Mouse (Mus musculus) frontal cortex, postnatal 36 days (tissue): ENCODE data around the gene Prlh.

ENCODE experiments used
- DNase-seq, 2 experiments: peaks; one replicate each; pipeline ENCODE4 v3.0.0; 2022; ENCODE audit warnings: low spot score in 2 of 2

The Prlh gene

DNA sequence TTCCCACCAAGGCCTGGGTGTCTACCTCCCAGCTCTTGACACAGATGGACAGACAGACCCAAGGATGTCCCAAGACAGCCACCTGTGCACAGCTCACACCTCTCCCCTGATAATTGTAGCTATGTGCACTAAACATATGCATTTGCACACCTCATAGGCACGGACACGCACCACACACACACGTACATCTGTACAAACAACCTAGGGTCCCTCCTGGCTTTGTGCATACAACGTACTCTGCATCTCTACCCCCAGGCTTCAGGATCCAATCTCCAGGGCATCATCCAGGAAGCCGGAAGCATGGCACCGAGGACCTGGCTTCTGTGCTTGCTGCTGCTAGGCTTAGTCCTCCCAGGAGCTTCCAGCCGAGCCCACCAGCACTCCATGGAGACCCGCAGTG, at the start of gene Prlh:
Gene Prlh (plus strand): TSS at position 301 of the 400 bp plus-strand sequence.
- DNase-seq, result no peak

DNA sequence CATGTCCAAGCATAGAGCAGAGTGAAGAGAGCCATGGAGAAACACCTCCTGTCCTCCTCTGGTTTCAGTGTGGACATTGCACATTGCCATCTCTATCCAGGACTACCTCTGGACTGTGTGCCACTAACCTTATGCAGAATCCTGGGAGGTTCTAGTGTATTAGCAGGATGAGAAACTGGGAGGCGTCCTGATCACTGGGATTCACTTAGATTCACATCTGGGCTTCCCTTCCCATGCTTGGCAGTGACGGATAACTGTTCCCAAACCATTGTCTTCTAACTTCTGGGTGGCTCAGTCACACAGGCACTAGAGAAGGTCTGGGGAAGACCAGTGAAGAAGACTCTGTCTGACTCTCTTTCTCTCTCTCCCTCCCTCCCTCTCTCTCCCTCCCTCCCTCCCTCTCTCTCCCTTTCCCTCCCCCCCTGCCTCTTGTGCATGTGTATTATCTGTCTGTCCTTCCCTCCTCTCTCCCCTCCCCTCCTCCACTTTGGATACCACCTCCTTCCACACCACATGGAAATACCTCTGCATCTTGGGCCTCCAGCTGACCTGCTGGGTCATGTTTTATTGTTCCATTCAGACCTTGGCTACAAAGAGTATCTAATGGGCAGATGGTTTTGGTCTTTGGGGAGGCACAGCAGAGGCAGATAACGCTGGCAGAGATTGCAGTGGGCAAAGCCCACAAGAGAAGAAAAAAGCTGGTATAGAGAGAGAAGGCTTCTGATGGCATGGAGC, 49.5 kb upstream of the Prlh start:
- no peak for DNase-seq

GRCm38 (mm10) chr1:90903971-90904458, 48.9 kb upstream of the Prlh start:
- DNase-seq, result peak; percentile 70 to 83

DNA sequence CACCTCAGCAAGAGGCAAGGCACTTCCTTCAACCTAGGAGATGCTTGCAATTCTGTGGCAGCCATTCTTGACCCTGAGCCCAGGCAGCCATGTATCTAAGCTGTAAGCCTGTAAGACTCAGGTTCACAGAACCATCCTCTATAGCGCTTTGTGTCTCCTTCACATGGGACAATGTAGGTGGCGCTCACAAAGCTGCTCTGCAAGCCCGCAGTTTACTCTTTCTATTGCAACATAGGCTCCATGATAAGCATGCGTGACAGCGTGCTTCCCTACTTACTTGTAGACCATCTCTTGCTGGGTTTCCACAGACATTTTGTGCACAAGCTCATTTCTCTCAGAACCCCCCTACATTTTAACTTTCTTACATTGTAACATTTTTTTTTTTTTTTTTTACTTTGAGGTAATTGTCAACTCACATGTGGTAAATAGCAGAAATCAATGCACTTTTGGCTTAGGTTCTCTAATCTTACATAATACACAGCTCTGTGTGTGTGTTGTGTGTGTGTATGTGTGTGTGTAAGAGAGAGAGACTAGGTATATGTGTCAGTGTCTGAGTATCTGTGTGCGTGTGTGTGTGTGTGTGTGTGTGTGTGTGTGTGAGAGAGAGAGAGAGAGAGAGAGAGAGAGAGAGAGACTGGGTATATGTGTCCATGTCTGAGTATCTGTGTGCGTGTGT, 48.0 kb upstream of the Prlh start:
- no peak for DNase-seq

DNA sequence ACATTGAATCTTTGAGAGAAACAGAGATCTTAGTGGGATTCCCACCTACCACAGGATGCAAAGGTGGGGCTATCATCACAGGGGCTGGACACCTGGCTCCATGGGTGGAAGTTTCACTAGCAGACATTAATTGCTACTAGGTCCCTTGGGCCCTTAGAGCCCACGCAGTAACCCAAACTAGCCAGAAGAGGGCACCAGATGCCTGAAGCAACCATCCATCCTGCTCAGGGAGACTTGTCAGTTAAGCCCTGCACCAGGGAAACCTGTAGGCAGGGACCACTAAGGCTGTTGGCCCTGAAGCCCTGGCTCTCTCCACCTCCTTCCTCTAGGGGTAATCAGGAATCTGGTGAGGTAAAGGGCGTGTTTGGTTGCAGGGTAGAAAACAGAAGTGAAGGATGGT, 46.6 kb upstream of the Prlh start:
- peak; percentile 51 to 63 for DNase-seq

- no peak for DNase-seq
Observed at GRCm38 (mm10) chr1:90909161-90909560, 43.7 kb upstream of the Prlh start.

GRCm38 (mm10) chr1:90909631-90910152, 43.2 kb upstream of the Prlh start:
- DNase-seq, result no peak

DNA sequence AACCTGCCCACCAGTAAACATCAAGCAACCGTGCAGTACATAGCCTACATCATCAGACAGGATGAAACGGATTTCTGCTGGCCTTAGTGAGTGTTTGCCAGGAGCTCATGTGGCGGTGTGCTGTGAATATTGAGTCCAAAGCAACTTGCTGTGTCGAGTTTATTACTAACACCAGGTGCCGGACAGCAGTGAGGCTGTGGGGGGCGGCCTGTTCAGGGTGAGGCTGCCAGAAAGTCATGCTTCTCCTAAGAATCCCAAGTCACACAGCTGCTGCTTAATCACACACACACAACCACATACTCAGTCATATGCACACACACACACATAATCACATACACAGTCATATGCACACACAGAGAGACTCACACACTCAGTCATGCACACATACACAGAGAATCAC, 39.7 kb upstream of the Prlh start:
- no peak for DNase-seq

- no peak for DNase-seq
Observed at GRCm38 (mm10) chr1:90914948-90915569, 37.8 kb upstream of the Prlh start, which contains the start of gene Mlph. Gene Mlph, plus strand, starts transcription at chr1:90915085.

GRCm38 (mm10) chr1:90917509-90917908, 35.4 kb upstream of the Prlh start:
- no peak for DNase-seq

GRCm38 (mm10) chr1:90921687-90922086, 31.2 kb upstream of the Prlh start:
- no peak for DNase-seq

DNA sequence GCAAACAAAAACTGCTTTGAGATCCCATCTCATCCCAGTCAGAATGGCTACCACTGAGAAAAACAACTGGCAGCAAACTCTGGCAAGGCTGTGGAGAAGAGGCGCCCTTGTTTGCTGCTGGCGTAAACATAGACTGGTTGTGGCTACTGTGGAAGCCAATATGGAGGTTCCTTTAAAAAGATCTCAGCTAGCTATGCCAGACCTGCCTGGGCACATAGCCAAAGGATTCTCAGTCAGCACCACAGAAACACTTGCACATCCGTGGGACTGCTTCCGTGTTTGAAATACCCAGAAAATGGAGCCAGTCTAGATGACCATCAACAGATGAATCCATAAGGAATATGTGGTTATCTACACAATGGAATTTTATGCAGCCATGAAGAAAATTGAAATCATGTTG, 26.9 kb upstream of the Prlh start:
- peak in 1 of 2 experiments; percentile 27 for DNase-seq

DNA sequence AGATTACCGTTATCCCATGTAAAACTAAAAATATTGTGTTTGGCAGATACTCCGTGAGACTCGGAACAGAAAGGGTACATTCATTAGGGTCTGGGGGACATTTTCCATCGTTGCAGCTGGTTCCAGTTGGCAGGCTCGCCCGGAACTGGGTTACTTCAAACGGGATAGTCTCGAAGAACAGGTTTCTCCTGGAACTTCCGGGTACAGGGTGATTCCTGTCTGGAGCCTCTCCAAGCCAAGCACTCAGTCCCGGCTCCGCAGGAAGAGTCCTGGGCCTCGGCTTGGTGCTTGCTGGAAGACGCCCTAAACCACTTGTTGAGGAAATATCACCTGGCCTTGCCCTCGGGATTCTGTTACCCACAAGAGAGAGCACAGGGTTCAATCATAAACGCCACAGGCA, 25.6 kb upstream of the Prlh start:
- DNase-seq, result no peak

DNA sequence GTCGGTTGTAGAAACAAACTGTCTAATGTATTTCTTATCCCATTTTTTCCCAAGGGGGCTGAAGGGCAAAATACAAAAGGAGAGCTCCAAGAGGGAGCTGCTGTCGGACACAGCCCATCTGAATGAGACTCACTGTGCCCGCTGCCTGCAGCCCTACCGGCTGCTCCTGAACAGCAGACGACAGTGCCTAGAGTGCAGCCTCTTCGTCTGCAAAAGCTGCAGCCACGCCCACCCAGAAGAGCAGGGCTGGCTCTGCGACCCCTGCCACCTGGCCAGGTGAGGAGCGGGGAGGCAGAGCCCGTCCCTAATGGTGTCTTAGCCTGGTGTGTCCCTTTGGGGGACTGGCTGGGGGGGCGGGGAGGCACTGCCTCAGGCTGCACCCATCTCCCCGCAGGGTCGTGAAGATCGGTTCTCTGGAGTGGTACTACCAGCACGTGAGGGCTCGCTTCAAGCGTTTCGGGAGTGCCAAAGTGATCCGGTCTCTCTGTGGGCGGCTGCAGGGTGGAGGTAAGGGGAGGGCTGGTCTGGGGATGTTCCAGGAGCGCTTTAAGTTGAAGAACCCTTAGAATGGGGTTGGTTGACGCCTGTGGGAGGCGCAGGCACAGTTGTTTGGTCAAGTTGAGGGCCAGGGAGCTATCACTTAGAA, 24.9 kb upstream of the Prlh start:
- no peak for DNase-seq

DNA sequence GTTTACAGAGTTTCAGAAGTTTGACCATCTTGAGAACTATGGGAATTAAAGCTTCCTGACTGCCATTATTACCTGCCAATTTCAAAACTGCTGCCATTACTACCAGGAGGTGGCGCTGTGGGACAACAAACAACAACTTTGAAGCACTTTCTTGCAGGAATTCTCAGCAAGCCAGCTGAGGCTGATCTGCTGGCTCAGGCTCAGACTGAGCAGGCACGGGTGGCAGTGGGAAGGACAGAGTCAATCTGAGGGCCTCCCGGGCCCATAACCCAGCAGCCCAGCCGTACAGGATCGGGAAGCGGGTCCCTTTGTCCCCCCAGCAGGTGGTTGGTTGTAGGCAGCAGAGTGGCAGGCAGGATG, 24.4 kb upstream of the Prlh start:
- DNase-seq, result peak; percentile 80 to 91

DNA sequence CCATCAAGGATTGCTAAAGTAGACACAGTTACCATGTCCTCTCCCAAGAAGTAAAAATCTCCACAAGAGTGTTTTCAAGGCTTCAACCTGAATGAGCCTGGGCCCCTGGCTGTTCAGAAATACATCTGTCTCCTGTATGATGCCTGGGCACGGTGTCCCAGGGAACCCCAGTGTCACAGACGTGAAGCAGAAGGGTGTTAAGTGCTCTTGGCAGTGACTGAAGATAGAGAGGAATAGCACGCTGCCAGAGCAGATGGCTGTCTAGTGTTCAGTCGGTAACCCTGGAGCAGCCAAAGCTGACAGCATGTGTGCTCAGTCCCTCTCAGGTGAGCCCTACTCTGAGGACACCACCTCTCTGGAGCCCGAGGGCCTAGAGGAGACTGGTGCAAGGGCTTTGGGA, 19.9 kb upstream of the Prlh start:
- peak in 1 of 2 experiments; percentile 9 for DNase-seq

GRCm38 (mm10) chr1:90936990-90937389, 15.9 kb upstream of the Prlh start:
- no peak for DNase-seq

DNA sequence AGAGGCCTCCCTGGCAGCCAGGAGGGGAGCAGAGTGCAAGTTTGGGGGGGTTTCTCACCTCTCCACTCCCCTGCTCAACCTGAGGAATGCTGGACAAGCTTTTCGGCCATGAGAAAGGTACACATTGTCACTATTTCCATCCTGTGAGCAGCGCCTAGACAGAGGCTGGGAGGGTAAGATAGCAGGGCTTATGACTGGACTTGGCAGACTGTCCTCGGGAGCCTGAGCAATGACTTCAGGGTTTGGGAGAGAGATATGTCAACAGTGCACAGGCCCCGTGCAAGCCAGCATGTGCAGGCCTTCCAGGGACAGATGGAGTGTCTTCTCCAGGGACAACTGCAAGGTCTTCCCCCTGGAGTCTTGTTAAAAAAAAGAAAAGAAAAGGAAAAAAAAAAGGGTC, 12.9 kb upstream of the Prlh start:
- DNase-seq, result no peak

DNA sequence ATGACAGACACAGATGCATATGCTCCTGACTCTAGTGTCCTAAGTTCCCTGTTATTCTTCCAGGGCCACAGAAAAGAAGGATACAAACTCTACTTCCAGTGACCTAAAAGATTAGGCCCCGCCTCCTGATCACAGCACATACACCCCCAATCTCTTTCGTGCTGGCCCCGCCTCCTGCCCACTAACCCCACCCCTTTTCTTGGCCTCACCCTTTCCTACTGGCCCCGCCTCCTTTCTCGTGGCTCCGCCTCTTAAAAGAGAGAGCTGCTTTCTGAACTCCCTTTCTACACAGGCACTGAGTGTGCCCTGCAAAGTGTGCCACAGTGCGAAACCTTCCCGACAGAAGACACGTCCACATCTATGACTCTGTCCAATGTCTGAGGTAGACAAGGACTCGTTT, 7.7 kb upstream of the Prlh start:
- no peak for DNase-seq

GRCm38 (mm10) chr1:90947252-90947651, 5.7 kb upstream of the Prlh start:
- DNase-seq, result no peak

DNA sequence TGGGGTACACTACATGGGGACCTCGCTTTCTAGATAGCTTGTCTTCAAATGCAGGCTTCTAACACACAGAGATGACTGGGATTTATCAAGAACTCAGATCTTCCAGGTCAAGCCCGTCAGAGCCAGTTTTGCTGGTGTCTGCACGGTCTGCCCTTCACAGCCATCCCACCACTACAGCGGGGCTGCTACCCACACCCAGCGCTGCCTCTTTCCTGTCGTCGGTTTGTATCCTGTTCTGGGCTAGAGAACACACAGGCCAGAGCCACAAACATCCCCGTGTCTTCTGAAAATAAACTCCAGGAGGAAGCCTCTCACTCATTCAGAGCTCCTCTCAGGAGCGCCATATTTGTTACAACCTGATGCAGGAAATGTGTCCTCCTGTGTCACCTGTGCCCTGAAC, 3.6 kb upstream of the Prlh start:
- no peak for DNase-seq

DNA sequence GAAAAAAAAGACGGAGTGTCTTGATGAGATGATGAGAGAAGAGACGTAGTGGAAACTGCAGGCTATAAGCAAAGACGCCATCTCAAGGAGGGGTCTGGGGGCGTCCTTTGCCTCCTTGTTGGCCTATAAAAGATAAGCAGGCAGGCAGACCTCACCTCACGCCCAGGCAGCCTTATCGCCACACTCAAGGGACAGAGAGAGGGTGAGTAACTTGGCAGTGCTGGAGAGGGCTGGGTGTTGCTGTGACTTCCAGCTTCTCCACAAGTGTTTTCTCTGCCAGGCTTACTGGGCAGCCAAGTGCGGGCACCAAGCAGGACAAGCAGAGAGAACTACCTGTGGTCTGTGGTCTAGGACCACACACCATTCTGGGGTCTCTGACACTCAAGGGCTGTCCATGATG, 1.2 kb upstream of the Prlh start:
- no peak for DNase-seq
